Mouse (Mus musculus): Measurements from ENCODE around the gene Prpf39. TPM values are rescaled to one million over a fixed set of nuclear protein-coding genes. Genes with fewer than 3 reads are reported as not detected.

Prpf39 gene
- polyA plus RNA-seq, 1 experiment, result 3.8 TPM

DNA sequence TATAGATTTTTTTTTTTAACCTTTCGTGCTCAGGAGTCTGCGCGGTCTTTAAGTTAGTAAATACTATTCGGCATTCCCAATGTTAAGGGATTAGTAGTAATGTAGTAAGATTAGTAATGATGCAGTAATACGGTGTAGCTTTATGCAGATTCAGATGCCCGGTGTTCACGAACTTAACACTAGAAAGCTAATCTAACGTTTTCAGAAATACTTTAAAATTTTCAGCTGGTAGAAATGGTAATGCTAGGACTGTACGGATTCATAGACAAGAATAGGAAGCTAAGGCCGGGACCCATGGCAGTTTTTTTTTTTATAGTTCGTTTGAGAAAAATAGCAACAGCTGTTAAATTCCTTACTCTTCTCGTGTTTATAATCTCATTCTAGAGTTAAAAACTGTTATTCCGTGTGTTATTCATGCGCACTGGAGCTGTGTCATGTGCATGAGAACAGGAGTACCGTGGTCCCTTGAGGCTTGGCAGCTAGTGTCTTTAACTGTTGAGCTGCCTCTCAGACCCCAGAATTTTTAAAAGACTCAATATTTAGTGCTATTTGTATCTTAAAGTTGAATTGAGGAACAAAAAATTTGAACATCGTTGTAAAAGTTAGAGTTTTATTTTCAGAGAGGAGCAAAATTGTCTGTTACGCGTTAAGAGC lies 886 bp downstream of the Prpf39 start:
- Histone ChIP-seq H3K4me3 (peak overlapping the region; percentile 68), H3K79me2 (ENCODE audit: control insufficient read depth, insufficient read depth) (peaks cover 57% of the 10 kb centered on the region), H3K27me3 (ENCODE audit: control insufficient read depth, insufficient read depth, insufficient read length) (no peaks in the 10 kb centered on the region), H3K36me3 (ENCODE audit: control insufficient read depth, insufficient read depth) (peaks cover 9% of the 10 kb centered on the region), H3K4me2 (ENCODE audit: low read depth) (peak overlapping the region; percentile 88), H3ac (ENCODE audit: control insufficient read depth, insufficient read length) (peak overlapping the region; percentile 68)
- TF ChIP-seq MYOG (IDR thresholded peaks at IDR 0.05; ENCODE audit: control insufficient read depth in 1 of 3, insufficient read depth in 1 of 3, insufficient read length in 2 of 3, low read depth in 2 of 3), result no peak
- TF ChIP-seq E2F4 (IDR thresholded peaks at IDR 0.05; ENCODE audit: insufficient read depth), result no peak
- no peak for TF ChIP-seq USF1 (IDR thresholded peaks at IDR 0.05; ENCODE audit: low read depth)
- TF ChIP-seq MYOD1 (IDR thresholded peaks at IDR 0.05; ENCODE audit: control insufficient read depth in 1 of 3, insufficient read length in 2 of 3, low read depth in 2 of 3), result no peak
- TF ChIP-seq TCF3 (IDR thresholded peaks at IDR 0.05; ENCODE audit: insufficient read length, low read depth), result no peak
- TF ChIP-seq POLR2A (IDR thresholded peaks at IDR 0.05; ENCODE audit: insufficient read length, low read depth), result no peak
- no peak for TF ChIP-seq REST (IDR thresholded peaks at IDR 0.05; ENCODE audit: insufficient read depth, insufficient read length)
- TF ChIP-seq POLR2AphosphoS2 (IDR thresholded peaks at IDR 0.05; ENCODE audit: insufficient read length, low read depth), result no peak
- no peak for TF ChIP-seq SRF (IDR thresholded peaks at IDR 0.05; ENCODE audit: control insufficient read depth, insufficient read length, low read depth)
- no peak for TF ChIP-seq CEBPB (IDR thresholded peaks at IDR 0.05; ENCODE audit: insufficient read depth, poor library complexity, severe bottlenecking)
- TF ChIP-seq MAX (IDR thresholded peaks at IDR 0.05; ENCODE audit: low read depth), result no peak
- TF ChIP-seq TCF12 (IDR thresholded peaks at IDR 0.05; ENCODE audit: insufficient read depth, poor library complexity, severe bottlenecking), result no peak

DNA sequence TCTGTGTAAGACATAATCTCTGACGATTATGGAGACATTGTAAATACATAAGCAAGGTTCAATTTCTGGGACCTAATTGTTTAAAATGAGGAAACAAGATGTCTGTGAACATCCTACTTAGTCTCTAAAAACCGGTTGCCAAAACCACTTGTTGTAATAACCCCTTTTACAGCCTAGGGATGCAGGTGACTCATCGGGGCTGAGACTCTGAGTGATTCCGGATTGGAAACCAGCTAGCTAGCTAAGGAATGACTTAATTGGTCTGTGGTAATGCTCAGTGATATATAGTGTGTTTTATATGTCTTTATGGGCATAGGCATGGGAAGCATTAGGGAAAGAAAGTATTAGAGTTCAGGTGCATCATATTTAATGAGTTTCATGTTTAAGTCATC lies 1.4 kb downstream of the Prpf39 start:
- Histone ChIP-seq H3K4me3 (peak overlapping the region; percentile 68), H3K4me2 (ENCODE audit: low read depth) (peak overlapping the region; percentile 88), H3ac (ENCODE audit: control insufficient read depth, insufficient read length) (no peak overlapping the region), H3K79me2 (ENCODE audit: control insufficient read depth, insufficient read depth) (peaks cover 62% of the 10 kb centered on the region), H3K27me3 (ENCODE audit: control insufficient read depth, insufficient read depth, insufficient read length) (no peaks in the 10 kb centered on the region), H3K36me3 (ENCODE audit: control insufficient read depth, insufficient read depth) (peaks cover 10% of the 10 kb centered on the region)
- TF ChIP-seq POLR2A (IDR thresholded peaks at IDR 0.05; ENCODE audit: insufficient read length, low read depth) (no peak), MAX (IDR thresholded peaks at IDR 0.05; ENCODE audit: low read depth) (no peak)

DNA sequence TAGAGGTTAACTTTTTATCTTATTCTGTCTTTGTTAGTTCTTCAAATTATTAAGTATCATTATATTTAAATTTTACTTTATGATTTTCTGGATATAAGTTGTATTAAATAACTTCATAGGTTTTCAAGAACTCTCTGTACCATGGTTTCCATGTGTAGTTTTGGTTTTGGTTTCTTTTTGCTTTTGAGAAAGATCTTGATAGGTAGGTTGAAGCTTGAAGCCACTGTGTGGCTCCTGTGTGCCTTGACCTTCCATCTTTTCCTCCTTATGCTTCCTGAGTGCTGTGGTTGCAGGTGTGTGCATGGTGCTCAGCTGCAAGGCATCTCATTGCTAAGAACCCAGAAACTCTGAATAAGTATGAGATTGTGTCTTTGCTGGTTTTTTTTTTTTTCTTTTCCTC lies 12.7 kb downstream of the Prpf39 start:
- no peak overlapping the region for H3K4me2 ChIP-seq (ENCODE audit: low read depth)
- peaks cover 33% of the 10 kb centered on the region for H3K36me3 ChIP-seq (ENCODE audit: control insufficient read depth, insufficient read depth)
- no peak for TF ChIP-seq TCF3 (IDR thresholded peaks at IDR 0.05; ENCODE audit: insufficient read length, low read depth)
- TF ChIP-seq USF1 (IDR thresholded peaks at IDR 0.05; ENCODE audit: low read depth), result no peak
- TF ChIP-seq POLR2AphosphoS2 (IDR thresholded peaks at IDR 0.05; ENCODE audit: insufficient read length, low read depth), result no peak
- no peak for TF ChIP-seq MAX (IDR thresholded peaks at IDR 0.05; ENCODE audit: low read depth)
- no peak for TF ChIP-seq E2F4 (IDR thresholded peaks at IDR 0.05; ENCODE audit: insufficient read depth)
- TF ChIP-seq POLR2A (IDR thresholded peaks at IDR 0.05; ENCODE audit: insufficient read length, low read depth), result no peak
- no peak for TF ChIP-seq MYOD1 (IDR thresholded peaks at IDR 0.05; ENCODE audit: control insufficient read depth in 1 of 3, insufficient read length in 2 of 3, low read depth in 2 of 3)
- TF ChIP-seq MYOG (IDR thresholded peaks at IDR 0.05; ENCODE audit: control insufficient read depth in 1 of 3, insufficient read depth in 1 of 3, insufficient read length in 2 of 3, low read depth in 2 of 3), result no peak
- TF ChIP-seq REST (IDR thresholded peaks at IDR 0.05; ENCODE audit: insufficient read depth, insufficient read length), result no peak
- TF ChIP-seq TCF12 (IDR thresholded peaks at IDR 0.05; ENCODE audit: insufficient read depth, poor library complexity, severe bottlenecking), result no peak
- no peak for TF ChIP-seq SRF (IDR thresholded peaks at IDR 0.05; ENCODE audit: control insufficient read depth, insufficient read length, low read depth)
- TF ChIP-seq CEBPB (IDR thresholded peaks at IDR 0.05; ENCODE audit: insufficient read depth, poor library complexity, severe bottlenecking), result no peak
- peaks cover 45% of the 10 kb centered on the region for H3K79me2 ChIP-seq (ENCODE audit: control insufficient read depth, insufficient read depth)
- H3ac ChIP-seq (ENCODE audit: control insufficient read depth, insufficient read length), result no peak overlapping the region
- no peak overlapping the region for H3K4me3 ChIP-seq
- no peaks in the 10 kb centered on the region for H3K27me3 ChIP-seq (ENCODE audit: control insufficient read depth, insufficient read depth, insufficient read length)

DNA sequence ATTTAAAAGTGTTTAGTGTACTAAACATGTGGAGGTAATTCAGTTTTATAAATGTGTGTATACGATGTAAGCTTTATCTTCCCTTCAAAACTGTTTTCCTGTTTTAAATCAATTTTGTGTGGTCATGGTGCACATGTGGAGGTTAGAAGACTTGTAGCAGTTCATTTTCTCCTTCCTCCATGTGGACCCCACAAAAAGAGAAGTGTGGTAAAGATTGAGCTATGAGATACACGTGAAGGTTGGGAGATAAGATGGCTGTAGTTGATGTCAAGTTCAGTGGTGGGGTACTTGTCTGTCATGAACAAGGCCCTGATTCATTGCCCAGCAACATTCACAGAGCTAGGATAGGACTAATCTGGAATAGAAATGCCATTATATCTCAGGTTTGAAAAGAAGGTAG lies 22.1 kb downstream of the Prpf39 start:
- Histone ChIP-seq H3K79me2 (ENCODE audit: control insufficient read depth, insufficient read depth) (no peaks in the 10 kb centered on the region), H3K36me3 (ENCODE audit: control insufficient read depth, insufficient read depth) (peaks cover 91% of the 10 kb centered on the region), H3K4me2 (ENCODE audit: low read depth) (no peak overlapping the region), H3K4me3 (no peak overlapping the region), H3ac (ENCODE audit: control insufficient read depth, insufficient read length) (no peak overlapping the region), H3K27me3 (ENCODE audit: control insufficient read depth, insufficient read depth, insufficient read length) (no peaks in the 10 kb centered on the region)
- TF ChIP-seq TCF12 (IDR thresholded peaks at IDR 0.05; ENCODE audit: insufficient read depth, poor library complexity, severe bottlenecking), result no peak
- no peak for TF ChIP-seq REST (IDR thresholded peaks at IDR 0.05; ENCODE audit: insufficient read depth, insufficient read length)
- TF ChIP-seq MAX (IDR thresholded peaks at IDR 0.05; ENCODE audit: low read depth), result no peak
- no peak for TF ChIP-seq SRF (IDR thresholded peaks at IDR 0.05; ENCODE audit: control insufficient read depth, insufficient read length, low read depth)
- no peak for TF ChIP-seq TCF3 (IDR thresholded peaks at IDR 0.05; ENCODE audit: insufficient read length, low read depth)
- no peak for TF ChIP-seq USF1 (IDR thresholded peaks at IDR 0.05; ENCODE audit: low read depth)
- TF ChIP-seq E2F4 (IDR thresholded peaks at IDR 0.05; ENCODE audit: insufficient read depth), result no peak
- TF ChIP-seq MYOD1 (IDR thresholded peaks at IDR 0.05; ENCODE audit: control insufficient read depth in 1 of 3, insufficient read length in 2 of 3, low read depth in 2 of 3), result no peak
- TF ChIP-seq MYOG (IDR thresholded peaks at IDR 0.05; ENCODE audit: control insufficient read depth in 1 of 3, insufficient read depth in 1 of 3, insufficient read length in 2 of 3, low read depth in 2 of 3), result no peak
- TF ChIP-seq POLR2A (IDR thresholded peaks at IDR 0.05; ENCODE audit: insufficient read length, low read depth), result no peak
- no peak for TF ChIP-seq POLR2AphosphoS2 (IDR thresholded peaks at IDR 0.05; ENCODE audit: insufficient read length, low read depth)
- no peak for TF ChIP-seq CEBPB (IDR thresholded peaks at IDR 0.05; ENCODE audit: insufficient read depth, poor library complexity, severe bottlenecking)

DNA sequence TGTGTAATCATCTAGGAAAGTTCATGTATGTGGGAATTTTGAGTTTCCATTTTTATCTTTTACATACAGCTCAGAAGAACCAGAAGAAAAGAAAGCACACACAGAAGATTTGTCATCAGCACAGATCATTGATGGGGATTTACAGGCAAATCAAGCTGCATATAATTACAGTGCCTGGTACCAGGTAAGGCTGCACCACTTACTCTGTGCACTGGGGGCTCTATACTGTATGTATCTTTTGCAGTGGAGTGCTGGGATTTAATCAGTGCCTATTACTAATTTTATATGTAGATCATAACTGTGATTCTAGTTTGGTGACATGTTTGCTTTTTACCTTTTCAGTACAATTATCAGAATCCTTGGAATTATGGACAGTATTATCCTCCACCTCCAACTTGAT lies 24.9 kb downstream of the Prpf39 start:
- peaks cover 87% of the 10 kb centered on the region for H3K36me3 ChIP-seq (ENCODE audit: control insufficient read depth, insufficient read depth)
- H3K27me3 ChIP-seq (ENCODE audit: control insufficient read depth, insufficient read depth, insufficient read length), result no peaks in the 10 kb centered on the region
- H3K4me3 ChIP-seq, result no peak overlapping the region
- H3K79me2 ChIP-seq (ENCODE audit: control insufficient read depth, insufficient read depth), result no peaks in the 10 kb centered on the region
- H3K4me2 ChIP-seq (ENCODE audit: low read depth), result no peak overlapping the region
- H3ac ChIP-seq (ENCODE audit: control insufficient read depth, insufficient read length), result no peak overlapping the region
- TF ChIP-seq USF1 (IDR thresholded peaks at IDR 0.05; ENCODE audit: low read depth) (no peak), E2F4 (IDR thresholded peaks at IDR 0.05; ENCODE audit: insufficient read depth) (no peak), SRF (IDR thresholded peaks at IDR 0.05; ENCODE audit: control insufficient read depth, insufficient read length, low read depth) (no peak), REST (IDR thresholded peaks at IDR 0.05; ENCODE audit: insufficient read depth, insufficient read length) (no peak), POLR2AphosphoS2 (IDR thresholded peaks at IDR 0.05; ENCODE audit: insufficient read length, low read depth) (no peak), POLR2A (IDR thresholded peaks at IDR 0.05; ENCODE audit: insufficient read length, low read depth) (no peak), TCF12 (IDR thresholded peaks at IDR 0.05; ENCODE audit: insufficient read depth, poor library complexity, severe bottlenecking) (no peak), MYOD1 (IDR thresholded peaks at IDR 0.05; ENCODE audit: control insufficient read depth in 1 of 3, insufficient read length in 2 of 3, low read depth in 2 of 3) (no peak), TCF3 (IDR thresholded peaks at IDR 0.05; ENCODE audit: insufficient read length, low read depth) (no peak), CEBPB (IDR thresholded peaks at IDR 0.05; ENCODE audit: insufficient read depth, poor library complexity, severe bottlenecking) (no peak), MAX (IDR thresholded peaks at IDR 0.05; ENCODE audit: low read depth) (no peak), MYOG (IDR thresholded peaks at IDR 0.05; ENCODE audit: control insufficient read depth in 1 of 3, insufficient read depth in 1 of 3, insufficient read length in 2 of 3, low read depth in 2 of 3) (no peak)
